Mouse (Mus musculus) thymus, adult 2 months (tissue): ENCODE results near the gene Ubald2.

Source experiments
- CTCF ChIP-seq: fragments of 200-500 bp; IDR thresholded peaks from 2 replicates; pipeline ENCODE4 v1.5.1; 2012; ENCODE audit warnings: mild to moderate bottlenecking, control low read depth, low read length, moderate library complexity, borderline replicate concordance; ENCODE audit not compliant: control insufficient read depth, poor library complexity, insufficient read depth; ENCODE audit errors: extremely low read depth
- POLR2A ChIP-seq: fragments of 200-500 bp; IDR thresholded peaks from 2 replicates; pipeline ENCODE4 v1.6.1; 2012; ENCODE audit warnings: mild to moderate bottlenecking, low read length, control low read depth, moderate library complexity; ENCODE audit not compliant: control insufficient read depth, poor library complexity, insufficient read depth; ENCODE audit errors: extremely low read depth

- TF ChIP-seq CTCF, result peak; percentile 75; the same call in 1 of the 2 replicates
- TF ChIP-seq POLR2A, result no peak
Measured at GRCm38 (mm10) chr11:116445596-116446307, 11.9 kb downstream of the Ubald2 start.
